Mouse (Mus musculus): ENCODE data around the gene Dcdc2a.

Dcdc2a gene

DNA sequence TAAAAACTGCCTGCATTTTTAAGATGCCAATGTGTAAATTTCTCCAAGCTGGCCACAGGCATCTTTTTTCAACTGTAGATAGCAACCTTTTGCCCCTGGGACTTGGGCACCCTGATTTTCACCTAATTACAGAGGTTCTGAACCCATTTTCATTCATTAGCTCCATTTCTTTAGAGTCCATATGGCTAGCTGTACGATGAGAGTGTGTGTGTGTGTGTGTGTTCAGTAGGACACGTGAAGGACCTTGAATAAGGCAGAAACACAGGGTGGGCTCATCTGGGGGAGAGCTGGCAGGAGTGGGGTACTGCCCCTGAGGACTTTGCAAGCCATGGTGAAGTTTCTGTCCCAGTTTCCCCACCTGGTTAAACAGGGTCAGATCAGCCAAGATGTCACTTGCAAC, 105.0 kb downstream of the Dcdc2a start:
- DNase-seq (ENCODE audit: extremely low read depth, insufficient read length, low spot score), result no peak

DNA sequence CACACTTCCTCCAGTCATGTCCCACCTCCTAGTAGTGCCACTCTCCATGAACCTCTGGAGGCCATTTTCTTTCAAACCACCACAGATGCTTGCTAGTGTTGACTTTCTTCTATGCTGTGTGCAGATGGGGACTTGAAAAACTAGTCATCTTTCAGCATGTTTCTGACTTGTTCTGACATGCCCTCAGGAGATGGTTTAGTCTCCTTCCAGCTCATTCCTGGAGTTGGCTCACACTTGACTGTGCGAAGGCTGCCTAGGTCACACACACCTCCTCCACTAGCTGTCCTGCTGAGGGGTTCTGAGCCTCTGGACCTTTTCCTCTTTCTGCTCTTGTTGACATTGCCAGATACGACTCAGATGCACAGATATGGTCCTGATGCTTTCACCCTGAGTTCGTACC, 106.8 kb downstream of the Dcdc2a start:
- DNase-seq (ENCODE audit: extremely low read depth, insufficient read length, low spot score), result no peak

DNA sequence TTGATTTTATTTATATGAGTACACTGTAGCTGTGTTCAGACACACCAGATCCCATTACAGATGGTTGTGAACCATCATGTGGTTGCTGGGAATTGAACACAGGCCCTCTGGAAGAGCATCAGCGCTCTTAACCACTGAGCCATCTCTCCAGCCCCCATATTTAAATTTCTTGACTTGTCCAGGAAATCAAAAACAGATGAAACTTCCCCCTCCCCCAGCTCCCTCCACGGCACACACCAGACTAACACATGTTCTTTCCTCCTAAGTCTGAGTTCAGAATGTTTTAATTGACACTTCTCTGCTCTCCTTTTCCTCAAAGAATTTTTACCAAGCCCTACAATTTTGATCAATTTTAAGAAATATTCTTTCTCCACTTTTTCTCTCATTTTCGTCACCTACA, 113.1 kb downstream of the Dcdc2a start:
- no peak for DNase-seq (ENCODE audit: extremely low read depth, insufficient read length, low spot score)

DNA sequence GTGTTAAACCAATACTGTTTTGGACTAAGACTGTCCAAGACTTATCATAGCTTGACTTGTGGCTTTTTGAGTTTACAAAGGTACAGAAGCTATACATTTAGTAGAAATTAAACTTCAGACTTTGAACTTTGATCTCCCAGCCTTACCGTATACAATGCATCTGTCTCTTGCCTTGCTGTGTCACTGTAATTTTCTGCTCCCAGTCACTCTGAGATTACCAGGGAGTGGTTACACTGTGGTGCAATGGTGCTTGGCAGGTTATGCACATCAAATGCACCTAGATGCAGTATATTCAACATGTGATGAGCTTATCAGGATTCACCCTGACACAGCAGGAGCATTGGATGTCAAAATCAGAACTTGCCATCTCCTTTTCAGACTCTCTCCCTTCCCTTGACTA, 122.0 kb downstream of the Dcdc2a start:
- DNase-seq (ENCODE audit: extremely low read depth, insufficient read length, low spot score), result no peak

GRCm38 (mm10) chr13:25178236-25179001, 122.6 kb downstream of the Dcdc2a start:
- no peak for DNase-seq (ENCODE audit: extremely low read depth, insufficient read length, low spot score)

GRCm38 (mm10) chr13:25186436-25187325, 130.9 kb downstream of the Dcdc2a start:
- no peak for DNase-seq (ENCODE audit: extremely low read depth, insufficient read length, low spot score)

DNA sequence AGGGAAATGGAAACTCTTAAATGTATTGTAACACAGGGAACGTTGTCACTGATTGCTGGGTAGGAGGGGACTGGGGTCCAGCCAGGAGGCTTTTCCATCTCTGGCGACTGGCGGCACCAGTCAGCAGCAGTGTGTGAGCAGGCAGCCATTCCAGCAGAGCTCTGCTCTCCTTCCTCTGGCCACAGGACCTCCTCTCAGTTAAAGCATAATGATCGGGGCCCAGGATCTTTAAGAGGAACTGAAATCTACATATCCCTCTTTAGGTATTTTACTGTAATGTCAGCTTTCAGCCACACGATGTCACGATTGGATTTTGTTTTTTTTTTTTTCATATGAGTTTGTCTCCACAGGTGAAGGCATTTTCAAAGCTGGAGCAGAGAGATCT, 131.5 kb downstream of the Dcdc2a start:
- no peak for DNase-seq (ENCODE audit: extremely low read depth, insufficient read length, low spot score)

GRCm38 (mm10) chr13:25189419-25190144, 133.8 kb downstream of the Dcdc2a start:
- DNase-seq (ENCODE audit: extremely low read depth, insufficient read length, low spot score), result no peak

DNA sequence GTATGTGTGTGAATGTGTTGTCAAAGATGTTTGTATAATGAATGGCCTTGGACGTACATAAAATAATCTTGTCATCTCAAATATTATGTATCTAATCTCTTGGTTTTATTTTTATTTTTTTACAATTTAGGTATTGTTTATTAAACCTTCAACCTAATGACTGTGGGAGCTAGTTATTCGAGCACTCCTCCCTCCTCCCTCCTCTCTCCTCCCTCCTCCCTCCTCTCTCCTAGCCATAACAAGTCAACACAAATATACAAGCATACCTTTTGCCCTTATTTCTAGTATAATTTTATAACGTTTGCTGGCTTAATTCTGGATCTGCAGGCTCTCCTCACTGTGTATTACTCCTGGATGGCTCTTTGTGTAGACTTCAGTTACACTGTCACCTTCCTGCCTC, 134.4 kb downstream of the Dcdc2a start:
- no peak for DNase-seq (ENCODE audit: extremely low read depth, insufficient read length, low spot score)

DNA sequence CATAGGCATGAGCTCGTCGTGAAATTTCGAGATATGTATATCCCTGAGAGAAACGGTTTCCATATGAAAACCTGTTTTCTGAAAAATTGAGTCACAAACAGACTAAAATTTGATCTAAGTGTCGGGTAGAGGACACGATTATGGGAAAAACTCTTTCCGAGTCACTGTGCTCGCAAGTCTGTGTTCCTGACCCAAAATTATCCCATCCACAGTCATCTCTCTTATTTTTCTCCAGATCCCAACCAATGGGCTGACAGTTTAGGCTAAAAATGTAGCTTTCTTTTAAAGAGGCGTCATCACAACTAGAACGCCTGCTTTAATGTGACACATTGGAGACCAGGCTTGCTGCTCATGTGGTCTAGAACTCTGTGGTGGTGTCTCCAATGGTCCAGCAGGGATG, 139.9 kb downstream of the Dcdc2a start:
- no peak for DNase-seq (ENCODE audit: extremely low read depth, insufficient read length, low spot score)

DNA sequence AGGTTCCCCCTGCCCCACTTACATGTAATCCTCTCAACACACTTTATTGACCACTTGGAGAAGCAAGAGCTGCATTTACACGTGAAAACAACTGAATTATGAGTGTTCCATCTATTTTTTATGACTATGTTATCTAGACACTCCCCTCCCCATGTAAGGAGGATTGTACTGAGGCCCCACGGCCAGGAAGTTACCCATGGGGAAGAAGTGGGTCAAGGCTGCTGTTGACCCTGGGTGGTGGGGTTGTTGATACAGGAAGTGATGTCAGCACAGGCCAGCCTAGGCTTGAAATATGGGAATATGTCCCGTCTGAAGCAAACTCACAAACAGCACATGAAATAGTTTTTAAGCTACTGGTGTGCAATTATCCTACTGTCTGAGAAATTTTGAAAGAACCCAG, 144.1 kb downstream of the Dcdc2a start:
- no peak for DNase-seq (ENCODE audit: extremely low read depth, insufficient read length, low spot score)

DNA sequence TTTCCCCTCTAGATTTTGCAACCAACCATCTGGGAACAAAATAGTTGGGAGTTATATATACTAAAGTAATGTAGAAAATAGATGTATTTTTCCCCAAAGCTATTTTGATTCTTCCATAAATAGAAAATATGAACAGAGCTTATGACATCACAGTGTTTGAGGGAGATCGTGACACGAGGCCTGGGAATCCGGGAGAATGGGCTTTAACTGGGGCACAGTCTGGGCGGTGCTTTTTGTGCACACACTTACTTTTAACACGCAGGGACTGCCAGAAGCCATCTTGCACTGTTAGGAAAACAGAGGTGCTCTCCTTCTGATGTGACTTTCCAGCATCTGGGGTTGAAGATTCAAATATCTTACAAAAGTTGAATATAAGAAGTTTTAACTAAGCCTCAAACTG, 151.1 kb downstream of the Dcdc2a start:
- DNase-seq (ENCODE audit: extremely low read depth, insufficient read length, low spot score), result no peak

- no peak for DNase-seq (ENCODE audit: extremely low read depth, insufficient read length, low spot score)
Measured at GRCm38 (mm10) chr13:25218394-25218793, 162.6 kb downstream of the Dcdc2a start.

DNA sequence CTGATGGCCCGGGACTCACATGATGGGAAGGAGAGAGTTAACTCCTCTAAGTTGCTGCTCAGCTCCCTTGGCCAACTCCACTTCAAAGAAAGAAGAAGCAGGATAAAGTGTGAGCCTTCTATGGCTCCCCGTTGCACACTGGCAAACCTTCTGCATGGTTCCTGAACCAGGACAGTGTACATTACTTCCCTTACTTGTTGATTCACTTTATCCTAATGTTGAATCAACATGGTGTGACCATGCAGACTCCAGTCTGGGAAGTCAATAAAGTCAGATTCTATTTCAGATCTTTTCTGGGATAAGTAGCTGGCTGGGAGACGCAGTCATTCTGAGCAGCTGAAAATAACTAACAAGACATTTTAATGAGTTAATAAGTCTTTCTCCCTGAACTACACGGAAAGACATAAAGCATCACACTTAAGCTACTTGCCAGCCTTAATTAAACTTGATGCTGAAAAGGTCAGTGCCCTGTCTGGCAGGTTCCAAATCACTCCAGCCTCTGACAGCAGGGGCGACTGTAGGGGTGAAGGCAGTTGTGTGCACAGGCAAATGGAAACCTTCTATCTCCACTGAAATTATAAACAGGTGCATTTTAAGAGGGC, 164.5 kb downstream of the Dcdc2a start:
- no peak for DNase-seq (ENCODE audit: extremely low read depth, insufficient read length, low spot score)

- no peak for DNase-seq (ENCODE audit: extremely low read depth, insufficient read length, low spot score)
Measured at GRCm38 (mm10) chr13:25251893-25252292, 196.1 kb downstream of the Dcdc2a start.

DNA sequence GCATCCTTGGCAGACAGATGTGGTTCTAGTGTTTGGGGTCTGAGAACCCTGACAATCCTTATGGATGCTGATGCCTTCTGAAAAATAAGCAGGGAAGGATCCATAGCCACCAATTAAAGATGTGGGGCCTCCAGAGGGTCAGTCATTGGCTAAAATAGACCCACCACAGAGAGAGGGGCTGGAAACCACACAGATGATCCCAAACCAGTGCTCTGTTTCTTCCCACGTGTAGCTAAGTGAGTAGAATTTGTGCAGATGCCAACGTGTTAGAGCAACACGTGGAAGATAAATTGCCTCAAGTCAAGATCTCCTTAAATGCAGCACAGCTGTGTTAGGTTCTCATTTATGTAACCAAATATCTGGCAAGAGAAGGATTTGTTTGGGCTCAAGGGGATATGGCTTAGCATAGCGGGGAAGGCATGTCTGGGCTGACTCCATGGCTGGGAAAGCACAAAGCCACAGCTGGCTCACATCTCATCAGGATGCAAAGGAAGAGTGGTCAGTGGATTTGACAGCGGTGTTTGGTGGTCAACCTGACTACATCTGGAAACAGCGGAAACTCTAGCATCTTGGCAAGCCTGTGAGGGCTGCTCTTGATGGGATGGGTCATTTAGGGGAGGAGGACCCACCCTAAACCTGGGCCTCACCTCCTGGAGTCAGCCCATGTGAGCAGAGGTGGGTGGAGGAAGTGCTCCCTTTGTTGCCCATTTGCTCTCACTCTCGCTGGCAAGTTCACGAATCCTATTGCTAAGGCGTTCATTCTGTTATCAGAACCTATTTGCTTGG, 198.9 kb downstream of the Dcdc2a start:
- no peak for DNase-seq (ENCODE audit: extremely low read depth, insufficient read length, low spot score)

- DNase-seq (ENCODE audit: extremely low read depth, insufficient read length, low spot score), result no peak
Measured at GRCm38 (mm10) chr13:25257608-25258007, 201.8 kb downstream of the Dcdc2a start.

Measured in 3134 (cell line).